Mouse (Mus musculus): ENCODE measurements around the gene Arhgef25. TPM values are rescaled to one million over a fixed set of nuclear protein-coding genes. Genes with fewer than 3 reads are reported as not detected.

Gene Arhgef25
- polyA plus RNA-seq, 1 experiment from 2014 or later, result 46.8 TPM

DNA sequence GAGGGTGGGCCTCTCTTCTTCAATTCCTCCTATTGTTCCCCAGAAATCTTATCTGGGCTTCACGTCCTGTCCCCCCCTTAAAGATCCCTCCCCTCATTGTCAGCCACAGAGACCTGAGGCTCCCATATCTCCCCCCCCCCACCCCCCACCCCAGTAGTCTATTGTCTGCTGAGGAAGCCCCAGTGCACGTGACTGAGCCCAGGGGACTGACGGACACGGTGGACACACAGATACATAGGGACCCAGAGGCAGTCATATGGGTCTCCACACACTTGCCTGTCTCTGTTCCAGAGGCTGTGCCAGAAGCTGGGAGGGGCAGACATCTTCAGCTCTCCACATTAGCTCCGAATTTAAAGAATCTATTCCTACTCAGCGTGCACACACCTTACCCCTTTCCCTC is 8.3 kb downstream of the Arhgef25 start:
- 69% methylated on average over 6 of the region's 6 CpGs for WGBS
- H3K4me2 ChIP-seq (replicated peaks), result no peak overlapping the region
- no peaks in the 10 kb centered on the region for H3K9me3 ChIP-seq
- no peak overlapping the region for H3K9ac ChIP-seq
- no peak overlapping the region for H3K4me3 ChIP-seq (replicated peaks)
- H3K27me3 ChIP-seq (replicated peaks), result peaks cover 42% of the 10 kb centered on the region
- no peaks in the 10 kb centered on the region; the same call in 1 of the 2 replicates for H3K36me3 ChIP-seq
- no peak overlapping the region for H3K27ac ChIP-seq
- no peak for ATAC-seq
- peaks cover 31% of the 10 kb centered on the region for H3K4me1 ChIP-seq (replicated peaks)

DNA sequence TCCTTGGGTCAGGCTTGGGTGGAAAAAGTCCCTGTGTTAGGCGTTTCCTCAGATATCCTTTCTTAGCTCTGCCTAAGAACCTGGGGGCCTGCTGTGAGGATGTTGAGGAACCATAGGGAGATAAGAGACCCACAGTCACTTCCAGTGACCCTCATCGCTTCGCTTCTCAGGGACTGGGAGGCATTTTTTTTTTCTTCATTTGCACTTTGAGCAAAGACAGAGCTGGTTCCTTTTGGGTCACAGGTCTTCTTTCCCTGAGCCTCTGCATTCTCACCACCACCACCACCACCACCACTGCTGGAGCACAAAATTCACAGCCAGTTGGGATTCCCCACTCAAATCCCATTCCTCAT is 9.2 kb downstream of the Arhgef25 start:
- no peak overlapping the region for H3K9ac ChIP-seq
- H3K9me3 ChIP-seq, result no peaks in the 10 kb centered on the region
- ATAC-seq, result no peak
- no peak overlapping the region for H3K4me2 ChIP-seq (replicated peaks)
- no peak overlapping the region for H3K27ac ChIP-seq
- WGBS, result 27% methylated on average over 3 of the region's 3 CpGs
- H3K4me1 ChIP-seq (replicated peaks), result peaks cover 31% of the 10 kb centered on the region
- peaks cover 42% of the 10 kb centered on the region for H3K27me3 ChIP-seq (replicated peaks)
- no peak overlapping the region for H3K4me3 ChIP-seq (replicated peaks)
- no peaks in the 10 kb centered on the region for H3K36me3 ChIP-seq

DNA sequence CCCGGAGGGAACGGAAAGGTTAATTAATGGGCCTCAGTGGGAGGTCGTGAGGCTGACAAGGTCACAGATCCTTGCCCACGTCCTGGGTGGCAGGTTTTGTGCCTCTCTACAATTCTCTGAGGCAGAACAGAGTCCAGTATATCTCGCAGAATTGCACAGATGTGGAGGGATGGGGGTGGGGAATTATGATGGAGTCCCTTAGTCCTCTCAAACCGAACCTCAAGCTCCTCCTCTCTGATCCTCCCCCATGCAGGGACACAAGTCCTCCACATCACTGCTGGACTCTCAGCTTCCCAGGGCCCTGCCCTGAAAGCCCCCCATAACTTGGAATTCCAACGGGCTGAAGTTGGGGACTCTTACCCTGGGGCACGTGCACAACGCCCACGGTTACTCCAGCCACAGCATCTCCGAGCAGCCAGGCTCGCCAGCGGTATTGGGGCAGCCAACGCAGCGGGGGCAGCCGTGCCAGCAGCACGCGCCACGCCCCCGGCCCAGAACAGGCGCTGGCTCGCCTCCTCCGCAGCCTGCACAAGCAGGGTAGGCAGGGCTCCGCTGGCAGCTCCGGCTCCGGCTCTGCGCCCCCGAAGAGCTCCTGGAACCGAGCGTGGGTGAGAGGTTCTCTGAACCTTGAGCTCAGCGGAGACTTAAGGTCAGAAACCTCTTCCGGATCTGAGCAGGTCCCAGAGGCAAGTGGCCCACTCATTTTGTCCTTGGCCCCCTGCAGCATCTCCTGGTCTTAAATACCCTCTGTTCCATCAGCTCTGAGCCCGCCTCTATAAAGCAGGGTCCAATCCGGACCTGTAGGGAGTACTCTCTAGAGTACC is 9.8 kb downstream of the Arhgef25 start, which contains the start of gene Slc26a10:
Gene Slc26a10 (minus strand): TSS at position 775 of the 824 bp plus-strand sequence.
- Histone ChIP-seq H3K4me2 (replicated peaks) (peak within 1 kb of the TSS; percentile 49), H3K4me1 (replicated peaks) (peaks cover 31% of the 10 kb centered on the region), H3K27ac (no peak within 1 kb of the TSS), H3K9me3 (no peaks in the 10 kb centered on the region), H3K36me3 (no peaks in the 10 kb centered on the region), H3K9ac (no peak within 1 kb of the TSS), H3K27me3 (replicated peaks) (peaks cover 42% of the 10 kb centered on the region), H3K4me3 (replicated peaks) (peak within 1 kb of the TSS; percentile 19; the same call in 1 of the 2 replicates)
- ATAC-seq, result peak; percentile 28; the same call in 1 of the 2 replicates
- WGBS, result 5% methylated on average over 34 of the region's 34 CpGs

DNA sequence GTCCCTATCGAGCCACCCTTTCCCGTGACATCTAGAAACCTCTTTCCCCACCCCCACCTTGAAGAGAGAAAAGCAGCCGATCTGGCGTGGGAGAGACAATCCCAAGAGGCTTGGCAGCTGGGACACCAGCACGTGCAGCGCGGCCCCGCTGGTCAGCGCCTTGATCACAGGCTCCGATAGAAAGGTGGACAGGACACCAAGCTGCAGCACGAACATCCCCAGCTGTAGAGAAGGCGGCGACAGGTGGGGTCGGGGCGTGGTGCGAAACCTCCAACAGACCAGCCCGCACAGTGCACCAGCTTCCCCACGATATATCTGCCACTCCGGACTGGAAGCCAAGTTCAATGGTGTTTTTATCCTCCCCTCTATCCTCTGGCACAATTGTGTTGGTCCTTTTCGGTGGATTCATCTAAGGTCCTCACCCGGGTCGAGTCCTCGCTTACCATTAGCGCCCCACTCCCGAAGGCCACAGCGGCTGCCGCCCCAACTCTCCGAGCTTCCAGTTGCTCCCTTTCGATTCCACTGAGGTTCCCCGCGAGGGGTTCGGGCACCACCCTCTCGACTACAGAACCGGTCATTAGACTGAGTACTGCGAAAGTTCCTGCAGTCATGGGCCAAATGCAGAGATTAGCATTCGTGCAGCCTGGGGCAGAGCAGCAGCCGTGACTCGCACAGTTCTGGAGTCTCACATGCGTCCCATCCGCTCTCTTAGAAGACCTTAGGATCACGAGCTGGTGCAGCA is 11.4 kb downstream of the Arhgef25 start:
- H3K9me3 ChIP-seq, result no peaks in the 10 kb centered on the region
- no peak for ATAC-seq
- no peak overlapping the region for H3K9ac ChIP-seq
- H3K27me3 ChIP-seq (replicated peaks), result peaks cover 42% of the 10 kb centered on the region
- H3K27ac ChIP-seq, result no peak overlapping the region
- H3K4me2 ChIP-seq (replicated peaks), result peak overlapping the region; percentile 73
- 5% methylated on average over 41 of the region's 41 CpGs for WGBS
- H3K36me3 ChIP-seq, result no peaks in the 10 kb centered on the region
- peak overlapping the region; percentile 28; the same call in 1 of the 2 replicates for H3K4me3 ChIP-seq (replicated peaks)
- peaks cover 24% of the 10 kb centered on the region for H3K4me1 ChIP-seq (replicated peaks)

DNA sequence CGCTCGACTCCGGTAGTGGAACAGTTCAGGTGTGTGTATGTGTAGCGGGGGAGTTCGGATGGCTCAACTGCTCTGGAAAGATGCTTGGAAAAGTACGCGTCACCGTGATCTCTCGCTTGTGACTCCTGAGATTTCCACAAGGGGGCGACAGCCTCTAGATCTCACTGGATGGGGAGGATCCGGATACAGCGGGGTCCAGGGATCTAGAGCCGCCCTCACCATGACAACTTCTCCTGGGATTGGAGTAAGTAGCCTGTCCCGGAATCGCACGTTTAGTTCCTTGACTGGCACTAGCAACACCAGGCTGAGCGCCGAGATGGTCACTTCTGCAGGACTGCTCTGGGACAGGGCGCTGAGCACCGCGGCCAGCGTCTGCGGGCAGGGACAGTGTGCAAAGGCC is 12.2 kb downstream of the Arhgef25 start:
- peaks cover 19% of the 10 kb centered on the region for H3K4me1 ChIP-seq (replicated peaks)
- no peak overlapping the region for H3K9ac ChIP-seq
- peak; percentile 52 for ATAC-seq
- 2% methylated on average over 23 of the region's 23 CpGs for WGBS
- H3K27me3 ChIP-seq (replicated peaks), result peaks cover 42% of the 10 kb centered on the region
- H3K4me3 ChIP-seq (replicated peaks), result peak overlapping the region; percentile 28
- peak overlapping the region; percentile 73 for H3K4me2 ChIP-seq (replicated peaks)
- no peaks in the 10 kb centered on the region for H3K9me3 ChIP-seq
- H3K27ac ChIP-seq, result no peak overlapping the region
- no peaks in the 10 kb centered on the region for H3K36me3 ChIP-seq

DNA sequence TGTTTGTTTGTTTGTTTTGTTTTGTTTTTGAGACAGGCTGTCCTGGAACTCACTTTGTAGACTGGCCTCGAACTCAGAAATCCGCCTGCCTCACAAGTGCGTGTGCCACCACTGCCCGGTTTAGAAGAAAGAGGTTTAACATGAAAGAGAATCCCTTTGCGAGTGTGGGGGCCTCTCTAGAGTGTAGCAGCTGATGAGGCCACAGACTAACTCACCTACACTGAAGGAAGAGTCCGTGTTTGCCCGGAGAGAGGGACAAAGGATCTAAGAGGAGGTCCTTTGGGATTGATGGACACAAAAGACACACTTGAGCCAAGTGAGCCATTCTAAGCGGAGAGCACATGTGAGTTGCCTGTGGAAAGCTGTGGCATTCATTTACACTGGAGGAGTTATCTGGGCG is 12.6 kb downstream of the Arhgef25 start:
- Histone ChIP-seq H3K27ac (no peak overlapping the region), H3K36me3 (no peaks in the 10 kb centered on the region), H3K27me3 (replicated peaks) (peaks cover 42% of the 10 kb centered on the region), H3K4me1 (replicated peaks) (peaks cover 19% of the 10 kb centered on the region), H3K9me3 (no peaks in the 10 kb centered on the region), H3K4me3 (replicated peaks) (0 out of 2 replicates have a peak overlapping the region, but pooled peaks have one; percentile 28), H3K4me2 (replicated peaks) (peak overlapping the region; percentile 73), H3K9ac (no peak overlapping the region)
- WGBS, result 21% methylated on average over 9 of the region's 9 CpGs
- ATAC-seq, result no peak

DNA sequence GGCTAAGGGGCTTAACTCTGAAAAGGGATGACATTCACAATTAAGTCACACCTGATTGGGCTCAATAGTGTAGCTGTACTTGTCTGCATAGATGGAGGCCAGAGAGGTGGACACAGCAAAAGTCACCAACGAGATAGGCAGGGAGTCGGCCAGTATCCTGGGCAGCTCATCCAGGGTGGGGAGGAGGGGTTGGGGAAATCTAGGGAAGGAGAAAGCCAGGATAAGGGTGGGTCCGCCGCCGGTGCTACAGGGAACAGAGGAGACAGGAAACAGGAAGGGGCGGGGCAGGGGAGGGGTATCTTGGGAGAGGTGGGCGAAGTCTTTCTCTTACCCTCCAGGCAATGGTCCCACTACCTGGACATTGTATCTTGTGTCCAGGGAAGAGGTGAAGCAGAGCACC is 13.1 kb downstream of the Arhgef25 start:
- H3K9ac ChIP-seq, result no peak overlapping the region
- H3K27ac ChIP-seq, result no peak overlapping the region
- H3K4me1 ChIP-seq (replicated peaks), result peaks cover 19% of the 10 kb centered on the region
- H3K27me3 ChIP-seq (replicated peaks), result peaks cover 42% of the 10 kb centered on the region
- no peak overlapping the region; the same call in 1 of the 2 replicates for H3K4me2 ChIP-seq (replicated peaks)
- no peaks in the 10 kb centered on the region; the same call in 1 of the 2 replicates for H3K36me3 ChIP-seq
- ATAC-seq, result no peak
- 7% methylated on average over 7 of the region's 7 CpGs for WGBS
- H3K4me3 ChIP-seq (replicated peaks), result no peak overlapping the region
- H3K9me3 ChIP-seq, result no peaks in the 10 kb centered on the region

DNA sequence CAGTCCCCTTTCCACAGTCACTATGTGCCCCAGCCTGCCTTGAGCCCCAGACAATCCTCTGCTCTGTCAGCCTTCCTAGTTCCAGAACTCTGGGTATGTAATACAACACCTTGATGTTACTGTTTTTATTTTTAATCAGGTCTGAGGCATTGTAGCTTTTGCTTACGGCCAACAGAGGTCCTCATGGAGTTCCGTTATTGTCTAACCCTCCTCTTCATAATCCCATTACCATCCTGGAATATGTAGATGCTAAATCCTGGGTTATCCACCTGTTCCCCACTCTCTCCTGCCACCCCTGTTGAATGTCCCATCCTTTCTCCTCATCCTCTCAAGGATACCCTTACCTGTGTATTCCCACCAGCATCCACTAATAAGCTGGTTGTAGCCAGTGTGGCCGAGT is 13.7 kb downstream of the Arhgef25 start:
- Histone ChIP-seq H3K27ac (no peak overlapping the region), H3K9me3 (no peaks in the 10 kb centered on the region), H3K9ac (no peak overlapping the region), H3K36me3 (no peaks in the 10 kb centered on the region; the same call in 1 of the 2 replicates), H3K4me1 (replicated peaks) (peaks cover 19% of the 10 kb centered on the region), H3K4me3 (replicated peaks) (no peak overlapping the region), H3K27me3 (replicated peaks) (peaks cover 40% of the 10 kb centered on the region), H3K4me2 (replicated peaks) (no peak overlapping the region)
- no peak for ATAC-seq
- 50% methylated on average over 3 of the region's 3 CpGs for WGBS

DNA sequence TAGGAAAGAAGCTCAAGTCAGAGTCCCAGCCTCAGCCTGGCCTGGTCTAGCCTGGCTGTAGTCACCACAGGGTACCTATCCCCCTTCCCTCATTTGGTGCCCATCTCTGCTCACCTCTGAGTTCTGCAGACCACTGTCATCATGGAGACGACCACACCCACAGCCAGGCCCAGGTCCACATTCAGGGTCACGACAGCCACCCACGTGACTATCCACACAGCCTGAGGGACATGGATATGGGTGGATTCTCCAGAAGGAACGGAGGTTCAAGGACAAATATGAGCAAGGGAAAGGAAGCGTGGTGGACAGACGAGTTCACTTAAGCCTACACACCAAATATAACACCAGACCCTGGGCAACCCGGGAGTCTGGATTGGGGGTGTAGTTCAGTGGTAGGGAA is 15.7 kb downstream of the Arhgef25 start:
- H3K36me3 ChIP-seq, result no peaks in the 10 kb centered on the region; the same call in 1 of the 2 replicates
- H3K4me1 ChIP-seq (replicated peaks), result peaks cover 30% of the 10 kb centered on the region
- H3K27ac ChIP-seq, result no peak overlapping the region
- ATAC-seq, result no peak
- H3K4me2 ChIP-seq (replicated peaks), result no peak overlapping the region
- H3K9ac ChIP-seq, result no peak overlapping the region
- H3K27me3 ChIP-seq (replicated peaks), result peaks cover 34% of the 10 kb centered on the region
- whole genome bisulfite sequencing, result 89% methylated on average over 7 of the region's 7 CpGs
- no peak overlapping the region for H3K4me3 ChIP-seq (replicated peaks)
- no peaks in the 10 kb centered on the region for H3K9me3 ChIP-seq

DNA sequence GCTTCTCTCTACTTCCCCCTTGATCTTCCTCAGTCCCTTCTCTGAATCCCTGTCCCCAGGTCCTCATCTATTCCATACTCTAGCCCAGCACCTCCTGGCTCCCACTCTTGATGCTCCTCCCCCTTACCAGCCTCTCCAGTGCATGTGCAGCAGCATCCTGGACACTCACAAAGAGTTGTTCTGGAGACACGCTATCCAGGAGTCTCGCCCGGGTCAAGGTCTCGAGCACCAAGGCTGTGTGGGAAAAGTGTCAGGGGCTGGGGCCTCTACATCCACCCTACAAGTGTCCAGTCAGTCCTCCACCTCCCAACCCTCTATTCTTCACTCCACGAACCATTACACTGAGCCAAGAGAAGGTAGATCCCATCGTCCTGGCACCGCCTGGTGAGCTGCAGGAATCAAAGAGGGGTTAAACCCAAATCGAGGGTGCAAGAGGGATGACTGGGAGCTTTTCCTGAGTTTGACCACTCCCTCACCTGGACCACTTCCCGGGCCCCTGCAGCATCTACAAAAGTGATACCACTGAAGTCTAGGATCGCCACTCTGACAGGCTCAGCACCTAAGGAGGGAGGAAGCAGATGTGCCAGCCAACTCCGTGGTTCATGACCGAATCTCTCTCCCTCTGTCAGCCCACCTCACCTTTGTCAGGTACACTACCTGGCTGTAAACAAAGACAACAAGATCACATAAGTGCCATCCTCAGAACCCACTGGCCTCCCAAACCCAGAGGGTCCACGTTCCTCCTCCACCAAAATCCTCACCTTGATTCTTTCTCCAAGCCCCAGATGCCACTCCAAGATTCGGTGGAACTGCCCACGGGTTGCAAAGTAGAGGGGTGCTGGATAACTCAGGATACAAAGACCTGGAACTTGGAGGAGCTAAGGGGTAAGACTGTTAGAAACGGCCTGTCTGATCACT is 16.5 kb downstream of the Arhgef25 start:
- 82% methylated on average over 16 of the region's 16 CpGs for WGBS

DNA sequence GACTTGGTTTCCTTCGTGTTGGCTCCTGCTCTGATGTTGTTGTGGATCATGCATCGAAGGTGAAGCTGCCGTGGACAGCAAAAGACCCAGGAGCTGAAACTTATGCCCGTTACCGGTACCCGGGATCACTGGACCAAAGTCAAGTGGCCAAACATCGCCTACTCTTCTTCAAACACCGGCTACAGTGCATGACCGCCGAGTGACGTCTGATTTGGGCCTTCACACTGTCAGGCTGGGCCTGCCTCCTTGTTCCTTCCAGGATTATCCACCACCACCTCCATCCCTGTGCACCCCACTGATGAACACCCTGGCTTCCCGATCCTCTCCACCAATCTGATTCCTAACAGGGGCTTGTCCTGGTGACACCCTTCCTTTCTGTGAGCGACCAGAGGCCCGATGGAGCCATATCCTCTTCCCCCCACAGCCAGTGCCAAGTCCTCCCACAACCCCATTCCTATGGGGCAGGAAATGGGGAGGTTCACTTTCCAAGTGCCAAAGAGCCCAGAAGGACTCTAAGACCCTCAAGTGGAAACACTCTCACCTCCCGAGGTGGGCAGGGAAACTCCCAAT is 18.2 kb downstream of the Arhgef25 start:
- Histone ChIP-seq H3K9ac (no peak overlapping the region), H3K27ac (no peak overlapping the region), H3K4me1 (replicated peaks) (peaks cover 18% of the 10 kb centered on the region), H3K36me3 (no peaks in the 10 kb centered on the region; the same call in 1 of the 2 replicates), H3K27me3 (replicated peaks) (peaks cover 29% of the 10 kb centered on the region), H3K4me2 (replicated peaks) (no peak overlapping the region), H3K9me3 (no peaks in the 10 kb centered on the region), H3K4me3 (replicated peaks) (no peak overlapping the region)
- no peak for ATAC-seq
- 90% methylated on average over 15 of the region's 15 CpGs for WGBS

More for the DNA sequence above, 16.5 kb downstream of the Arhgef25 start:
- Histone ChIP-seq H3K36me3 (no peaks in the 10 kb centered on the region; the same call in 1 of the 2 replicates), H3K4me3 (replicated peaks) (no peak overlapping the region), H3K4me2 (replicated peaks) (no peak overlapping the region), H3K9me3 (no peaks in the 10 kb centered on the region), H3K27me3 (replicated peaks) (peaks cover 30% of the 10 kb centered on the region), H3K27ac (no peak overlapping the region), H3K4me1 (replicated peaks) (peaks cover 26% of the 10 kb centered on the region), H3K9ac (no peak overlapping the region)
- ATAC-seq, result no peak

Data from intestine, embryonic 15.5 days (tissue).